Mouse (Mus musculus) left cerebral cortex, postnatal 25 days (tissue): ENCODE measurements around the gene Gria4. TPM values are rescaled to one million over a fixed set of nuclear protein-coding genes. Genes with fewer than 3 reads are reported as not detected.
"Not testable (repeated sequence)": the region's sequence is repeated elsewhere in the genome, so short reads cannot be mapped to it uniquely, and the experiment has no call there.

ENCODE experiments used
- DNase-seq, 2 experiments: peaks; one replicate each; pipeline ENCODE4 v3.0.0; 2022; ENCODE audit warnings: low spot score in 2 of 2, mixed read lengths in 1 of 2
- intact Hi-C: fragments of 180-260 bp; cut with DNase I; formaldehyde crosslinking; loops from one replicate; pipeline ENCODE4 v1.15.1; 2025
- total RNA-seq, 2 experiments: library from RNA; stranded (reverse); gene quantifications; 2 replicates each; pipeline ENCODE4 v1.2.3; 2021

Gene Gria4
- 100 to 1,000 TPM; 101 TPM for total RNA-seq

GRCm38 (mm10) chr9:4795544-4796288 lies at the start of gene Gria4:
TSS of gene Gria4 (minus strand) at chr9:4796234.
- DNase-seq: peak; percentile 80 to 90
- intact Hi-C loops: loop anchor here (10.0 kb wide), 2 partner anchors 699 to 839 kb away; no protein-coding TSS in a partner anchor

GRCm38 (mm10) chr9:4810941-4811340 lies 14.9 kb upstream of the Gria4 start:
- DNase-seq, intact Hi-C loops: not testable (repeated sequence)

GRCm38 (mm10) chr9:4803151-4803755 lies 7.2 kb upstream of the Gria4 start:
- intact Hi-C loops: no loop called here
- DNase-seq: no peak

GRCm38 (mm10) chr9:4797396-4797795 lies 1.4 kb upstream of the Gria4 start:
- DNase-seq: no peak
- intact Hi-C loops: loop anchor here (10.0 kb wide), 2 partner anchors 697 to 837 kb away; no protein-coding TSS in a partner anchor

GRCm38 (mm10) chr9:4796289-4796645 lies 233 bp upstream of the Gria4 start:
- DNase-seq: no peak
- intact Hi-C loops: loop anchor here (10.0 kb wide), 2 partner anchors 699 to 839 kb away; no protein-coding TSS in a partner anchor

GRCm38 (mm10) chr9:4795075-4795474 lies 959 bp downstream of the Gria4 start:
- intact Hi-C loops: loop anchor here (10.0 kb wide), 2 partner anchors 700 to 840 kb away; no protein-coding TSS in a partner anchor
- peak; percentile 37 to 38 for DNase-seq

- peak in 1 of 2 experiments; percentile 36 for DNase-seq
- intact Hi-C loops: loop anchor here (5.0 to 10.0 kb wide), 3 partner anchors 257 to 840 kb away; no protein-coding TSS in a partner anchor
These were observed 1.6 kb downstream of the Gria4 start for GRCm38 (mm10) chr9:4794411-4794810.

- intact Hi-C loops: not testable (repeated sequence)
These were observed 46.6 kb downstream of the Gria4 start for GRCm38 (mm10) chr9:4749407-4749806.

GRCm38 (mm10) chr9:4714086-4714485 lies 81.9 kb downstream of the Gria4 start:
- DNase-seq: no peak
- intact Hi-C loops: no loop called here

More at GRCm38 (mm10) chr9:4749407-4749806, 46.6 kb downstream of the Gria4 start:
- not testable (repeated sequence) for DNase-seq

GRCm38 (mm10) chr9:4712367-4712766 lies 83.7 kb downstream of the Gria4 start:
- intact Hi-C loops: no loop called here
- DNase-seq: no peak

- intact Hi-C loops: no loop called here
- no peak for DNase-seq
These were observed 108.9 kb downstream of the Gria4 start for GRCm38 (mm10) chr9:4687149-4687548.

GRCm38 (mm10) chr9:4680244-4680643 lies 115.8 kb downstream of the Gria4 start:
- DNase-seq: no peak
- intact Hi-C loops: no loop called here

GRCm38 (mm10) chr9:4679099-4679498 lies 116.9 kb downstream of the Gria4 start:
- no peak for DNase-seq
- intact Hi-C loops: no loop called here

- intact Hi-C loops: no loop called here
- no peak for DNase-seq
These were observed 130.3 kb downstream of the Gria4 start for GRCm38 (mm10) chr9:4665691-4666090.

GRCm38 (mm10) chr9:4662421-4662820 lies 133.6 kb downstream of the Gria4 start:
- no peak for DNase-seq
- intact Hi-C loops: no loop called here

- no peak for DNase-seq
- intact Hi-C loops: no loop called here
These were observed 137.1 kb downstream of the Gria4 start for GRCm38 (mm10) chr9:4658951-4659350.

- intact Hi-C loops: no loop called here
- DNase-seq: no peak
These were observed 141.7 kb downstream of the Gria4 start for GRCm38 (mm10) chr9:4654333-4654732.

- intact Hi-C loops: no loop called here
- DNase-seq: peak; percentile 39 to 85
These were observed 156.7 kb downstream of the Gria4 start for GRCm38 (mm10) chr9:4639192-4639900.

- intact Hi-C loops: no loop called here
- DNase-seq: peak in 1 of 2 experiments; percentile 45
These were observed 164.1 kb downstream of the Gria4 start for GRCm38 (mm10) chr9:4631910-4632309.

- DNase-seq: no peak
- intact Hi-C loops: no loop called here
These were observed 180.7 kb downstream of the Gria4 start for GRCm38 (mm10) chr9:4615286-4615685.
